Mouse (Mus musculus) thymus, adult 2 months (tissue): Measurements from ENCODE around the gene Atp7b.

ENCODE experiments used
- CTCF ChIP-seq: fragments of 200-500 bp; IDR thresholded peaks from 2 replicates; pipeline ENCODE4 v1.5.1; 2012; ENCODE audit warnings: mild to moderate bottlenecking, control low read depth, low read length, moderate library complexity, borderline replicate concordance; ENCODE audit not compliant: control insufficient read depth, poor library complexity, insufficient read depth; ENCODE audit errors: extremely low read depth
- POLR2A ChIP-seq: fragments of 200-500 bp; IDR thresholded peaks from 2 replicates; pipeline ENCODE4 v1.6.1; 2012; ENCODE audit warnings: mild to moderate bottlenecking, low read length, control low read depth, moderate library complexity; ENCODE audit not compliant: control insufficient read depth, poor library complexity, insufficient read depth; ENCODE audit errors: extremely low read depth

DNA sequence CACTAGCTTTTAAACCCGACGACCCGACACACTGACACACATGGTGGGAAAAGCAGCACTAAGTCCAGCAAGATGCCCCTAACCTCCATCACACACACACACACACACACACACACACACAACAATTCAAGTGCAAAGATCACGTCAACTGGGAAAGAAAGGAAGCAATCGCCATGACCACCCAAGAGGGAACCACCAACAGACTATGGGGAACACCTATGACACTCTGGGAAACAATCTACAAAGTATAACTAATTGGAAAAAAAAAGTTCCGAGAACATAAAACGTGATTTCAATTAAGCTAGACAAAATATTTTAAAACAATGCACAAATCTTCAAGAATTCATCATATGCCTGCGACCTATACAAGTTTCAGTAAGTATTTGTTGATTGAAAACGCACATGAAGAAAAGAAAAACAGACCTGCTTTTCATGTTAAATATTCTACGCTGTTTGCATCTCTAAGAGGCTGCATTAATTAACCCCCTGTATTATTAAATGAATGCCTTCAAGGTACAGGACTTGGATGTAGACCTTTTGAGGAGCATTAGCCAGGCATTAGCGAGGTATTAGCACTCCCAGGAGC is 859 bp downstream of the Atp7b start:
- TF ChIP-seq POLR2A (no peak), CTCF (no peak)
